Mouse (Mus musculus) forebrain, embryonic 10.5 days (tissue): ENCODE measurements around the gene Rgs16. TPM values are rescaled to one million over a fixed set of nuclear protein-coding genes. Genes with fewer than 3 reads are reported as not detected.
"Not testable (repeated sequence)": the region's sequence is repeated elsewhere in the genome, so short reads cannot be mapped to it uniquely, and the experiment has no call there.

ENCODE experiments used
- DNase-seq: peaks from one replicate; pipeline ENCODE4 v3.0.0-alpha.2; 2017; ENCODE audit warnings: low spot score; ENCODE audit errors: extremely low spot score
- H3K27ac ChIP-seq: fragments of 300-500 bp; sonication (generic); 2 replicates; pipeline ENCODE4 v1.5.1; 2016; ENCODE audit warnings: mild to moderate bottlenecking
- H3K27me3 ChIP-seq: fragments of 300-500 bp; sonication (generic); 2 replicates; pipeline ENCODE4 v1.6.1; 2016; ENCODE audit warnings: mild to moderate bottlenecking; ENCODE audit not compliant: poor library complexity, severe bottlenecking
- H3K36me3 ChIP-seq: fragments of 300-500 bp; sonication (generic); replicated peaks from 2 replicates; pipeline ENCODE4 v1.6.1; 2016; ENCODE audit warnings: mild to moderate bottlenecking, moderate library complexity
- H3K4me1 ChIP-seq: fragments of 300-500 bp; sonication (generic); 2 replicates; pipeline ENCODE4 v1.6.1; 2016
- H3K4me3 ChIP-seq: fragments of 300-500 bp; sonication (generic); 2 replicates; pipeline ENCODE4 v1.5.1; 2016; ENCODE audit warnings: mild to moderate bottlenecking, moderate library complexity
- H3K9me3 ChIP-seq: fragments of 300-500 bp; sonication (generic); 2 replicates; pipeline ENCODE4 v1.6.1; 2016; ENCODE audit warnings: mild to moderate bottlenecking, moderate library complexity
- WGBS: fragments of 180-500 bp; shearing (Covaris S2); methylation state at CpG from one replicate; pipeline ENCODE4 v1.1.7; 2016; 5-methylcytosine and 5-hydroxymethylcytosine counted together
- polyA plus RNA-seq: library from polyadenylated mRNA; unstranded; fragments of >200 nt; fragmentation: Nextera tagmentation; extraction: Ambion mirVana; gene quantifications from 2 replicates; pipeline ENCODE4 v1.2.1, GENCODE M21; 2016

Rgs16 gene
- polyA plus RNA-seq, 1 experiment from 2014 or later = 31.0 TPM

DNA sequence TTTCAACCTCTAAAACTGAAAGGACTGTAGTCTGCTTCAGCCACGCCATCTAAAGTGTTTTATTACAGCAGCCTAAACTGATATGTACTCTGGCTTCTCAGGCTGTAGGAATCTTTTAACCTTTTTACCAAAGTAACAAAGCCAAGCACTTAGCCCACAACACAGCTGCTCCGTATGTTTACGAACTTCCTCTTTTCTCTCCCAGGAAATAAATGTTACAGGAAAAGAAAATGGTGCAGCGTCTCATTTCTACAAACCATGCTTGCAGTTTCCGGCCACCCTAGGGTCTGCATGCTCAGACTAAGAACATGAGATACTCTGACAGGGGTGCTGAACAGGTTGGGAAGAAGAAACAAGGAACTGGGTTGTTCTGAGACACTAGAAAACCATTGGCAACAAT is 28.3 kb downstream of the Rgs16 start:
- Histone ChIP-seq H3K4me3 (no peak overlapping the region), H3K27ac (no peak overlapping the region), H3K27me3 (no peaks in the 10 kb centered on the region), H3K4me1 (no peaks in the 10 kb centered on the region; the same call in 1 of the 2 replicates), H3K36me3 (no peaks in the 10 kb centered on the region), H3K9me3 (no peaks in the 10 kb centered on the region)
- no peak for DNase-seq
- 94% methylated on average over 5 of the region's 5 CpGs for WGBS

DNA sequence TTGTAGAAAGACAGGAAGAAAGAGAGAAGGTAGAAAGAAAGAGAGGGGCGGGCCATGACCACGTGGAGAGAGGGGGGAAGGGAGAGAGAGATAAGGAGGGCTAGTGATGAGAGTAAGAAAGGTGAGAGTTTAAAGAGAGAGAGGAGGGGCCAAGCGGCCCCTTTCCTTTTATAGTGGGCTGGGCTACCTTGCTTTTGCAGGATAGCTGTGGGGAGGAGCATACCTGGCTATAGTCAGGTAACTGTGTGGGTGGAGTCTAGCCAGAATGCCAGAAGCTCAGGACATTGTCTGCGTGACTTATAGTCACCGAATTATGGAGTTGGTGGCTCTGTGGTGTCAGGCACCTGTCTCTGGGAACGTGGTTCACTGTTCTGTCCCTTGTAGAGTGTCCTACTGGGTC is 29.4 kb downstream of the Rgs16 start:
- 62% methylated on average over 6 of the region's 6 CpGs for WGBS
- not testable (repeated sequence) for H3K27me3 ChIP-seq, DNase-seq, H3K9me3 ChIP-seq, H3K27ac ChIP-seq, H3K4me3 ChIP-seq, H3K4me1 ChIP-seq, H3K36me3 ChIP-seq

DNA sequence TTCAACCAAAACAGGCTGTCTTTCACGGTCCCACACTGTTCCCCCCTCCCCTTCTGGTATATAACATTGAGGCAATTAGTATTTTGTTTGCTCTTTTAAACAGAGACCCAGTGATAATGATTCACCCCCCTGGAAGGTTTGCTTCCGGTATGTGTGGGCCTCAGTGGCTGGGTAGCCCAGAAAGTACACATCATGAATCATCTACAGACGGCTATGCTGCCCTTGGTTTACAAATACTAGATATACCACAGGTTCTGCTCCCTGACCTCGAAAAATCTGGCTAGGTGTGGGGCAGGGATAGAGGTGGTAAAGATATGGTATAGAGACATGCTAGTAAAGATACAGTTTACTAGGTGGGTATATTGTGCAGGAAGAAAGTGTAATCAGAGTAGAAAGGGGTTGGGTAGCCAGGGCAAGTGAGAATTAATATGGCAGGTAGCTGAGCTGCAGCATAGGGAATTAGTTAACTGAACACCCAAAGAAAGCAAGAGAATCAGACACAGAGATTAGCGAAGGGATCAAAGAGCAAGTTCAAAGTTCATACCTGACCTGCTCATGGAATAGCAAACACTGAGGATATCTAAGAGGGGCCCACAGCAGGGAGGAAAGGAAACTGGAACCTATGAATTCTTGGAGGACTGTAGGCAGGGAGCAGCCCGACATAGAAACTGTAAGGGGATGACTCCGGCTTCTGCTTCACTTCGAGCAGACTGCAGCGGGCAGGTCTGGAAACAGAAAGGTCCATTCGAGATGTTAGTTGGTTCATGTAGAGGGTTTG is 30.0 kb downstream of the Rgs16 start:
- H3K4me3 ChIP-seq = no peak overlapping the region
- no peaks in the 10 kb centered on the region; the same call in 1 of the 2 replicates for H3K4me1 ChIP-seq
- H3K27me3 ChIP-seq = no peaks in the 10 kb centered on the region
- no peaks in the 10 kb centered on the region for H3K36me3 ChIP-seq
- WGBS = 82% methylated on average over 10 of the region's 10 CpGs
- no peak for DNase-seq
- no peaks in the 10 kb centered on the region for H3K9me3 ChIP-seq
- no peak overlapping the region for H3K27ac ChIP-seq

DNA sequence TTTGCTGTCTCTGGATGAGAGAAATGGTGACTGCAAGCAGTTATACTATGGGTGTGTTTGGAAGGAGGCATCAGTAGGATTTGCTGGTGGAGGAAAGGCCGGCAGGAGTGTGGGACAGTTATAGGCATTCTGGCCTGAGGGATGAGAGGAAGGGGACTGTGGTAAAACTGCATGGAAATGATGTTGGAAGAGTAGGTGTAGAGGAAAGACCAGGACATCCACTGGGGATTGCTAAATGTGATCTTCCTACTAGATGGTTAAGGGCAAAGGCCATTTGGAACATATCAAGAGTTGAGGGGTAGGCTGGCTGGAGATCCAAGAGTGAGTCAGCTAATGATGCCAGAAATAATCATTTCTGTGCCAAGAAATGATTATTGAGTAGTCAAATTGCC is 30.6 kb downstream of the Rgs16 start:
- 89% methylated on average over 1 of the region's 1 CpGs for WGBS

DNA sequence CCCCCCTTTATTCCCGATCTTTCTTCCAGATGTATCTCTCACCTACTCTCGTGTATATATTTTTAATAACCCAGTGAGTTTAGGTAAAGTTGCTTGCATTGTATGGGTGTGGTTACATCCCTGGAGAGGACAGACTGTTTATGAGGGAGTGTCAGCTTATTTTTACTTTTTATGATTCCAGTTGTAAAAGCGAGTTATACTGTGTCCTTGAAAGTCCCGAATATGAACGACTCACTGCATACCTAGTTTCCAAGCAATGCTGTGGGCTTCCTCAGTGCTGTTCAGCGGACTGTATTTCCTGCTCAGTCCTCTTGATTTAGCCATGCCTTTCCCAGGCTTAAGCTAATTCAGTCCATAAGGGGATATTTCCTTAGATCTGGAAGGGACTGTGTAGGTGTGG is 35.0 kb downstream of the Rgs16 start:
- H3K27me3 ChIP-seq = no peaks in the 10 kb centered on the region
- H3K4me1 ChIP-seq = no peaks in the 10 kb centered on the region
- no peak for DNase-seq
- no peaks in the 10 kb centered on the region for H3K9me3 ChIP-seq
- H3K4me3 ChIP-seq = no peak overlapping the region
- WGBS = 92% methylated on average over 6 of the region's 6 CpGs
- H3K36me3 ChIP-seq = no peaks in the 10 kb centered on the region
- no peak overlapping the region for H3K27ac ChIP-seq

More for the DNA sequence above, 30.6 kb downstream of the Rgs16 start:
- Histone ChIP-seq H3K4me1 (no peaks in the 10 kb centered on the region; the same call in 1 of the 2 replicates), H3K4me3 (no peak overlapping the region), H3K36me3 (no peaks in the 10 kb centered on the region), H3K9me3 (no peaks in the 10 kb centered on the region), H3K27ac (no peak overlapping the region), H3K27me3 (no peaks in the 10 kb centered on the region)
- no peak for DNase-seq

DNA sequence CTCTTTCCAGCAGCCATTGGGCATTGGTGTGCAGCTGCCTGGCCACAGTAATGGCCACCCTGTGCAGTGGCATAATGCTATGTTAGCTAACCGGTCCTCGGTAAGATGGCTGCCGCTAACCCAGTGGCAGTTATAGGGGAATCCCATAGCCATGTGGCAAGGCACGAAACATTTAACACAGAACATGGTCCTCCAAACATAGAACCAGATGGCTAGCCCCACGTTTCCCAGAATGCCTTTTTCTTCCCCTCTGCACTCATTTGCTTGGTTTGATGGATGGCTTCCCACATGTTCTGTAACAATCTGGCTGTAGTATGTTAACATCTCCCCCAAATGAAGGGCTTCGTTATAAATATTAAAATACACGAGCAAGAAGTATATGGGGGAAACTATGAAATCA is 36.1 kb downstream of the Rgs16 start:
- no peak overlapping the region for H3K4me3 ChIP-seq
- H3K9me3 ChIP-seq = no peaks in the 10 kb centered on the region
- H3K36me3 ChIP-seq = no peaks in the 10 kb centered on the region
- no peaks in the 10 kb centered on the region for H3K4me1 ChIP-seq
- 96% methylated on average over 7 of the region's 7 CpGs for WGBS
- no peak overlapping the region for H3K27ac ChIP-seq
- no peak for DNase-seq
- no peaks in the 10 kb centered on the region for H3K27me3 ChIP-seq

DNA sequence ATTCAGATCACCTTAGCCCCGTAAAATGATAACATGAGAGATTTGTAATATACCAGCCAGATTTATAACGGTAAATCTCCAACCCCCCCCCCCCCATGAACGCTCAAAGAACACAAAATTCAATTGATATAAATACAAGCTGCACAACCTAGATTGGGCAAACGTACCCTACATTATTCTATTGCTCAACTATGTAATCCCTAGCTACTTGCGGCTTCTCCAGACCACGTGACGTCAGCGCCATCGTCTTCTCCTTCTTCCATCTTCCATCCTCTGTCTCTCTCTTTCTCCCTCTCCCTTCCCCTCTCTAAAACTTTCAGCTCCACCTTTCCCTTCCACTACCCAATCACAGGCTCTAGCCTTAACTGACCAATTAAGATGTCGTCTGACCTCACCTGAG is 38.1 kb downstream of the Rgs16 start:
- 91% methylated on average over 10 of the region's 10 CpGs for WGBS
- Histone ChIP-seq H3K27me3 (no peaks in the 10 kb centered on the region), H3K4me3 (no peak overlapping the region), H3K36me3 (no peaks in the 10 kb centered on the region), H3K4me1 (no peaks in the 10 kb centered on the region), H3K9me3 (no peaks in the 10 kb centered on the region), H3K27ac (no peak overlapping the region)
- DNase-seq = no peak

DNA sequence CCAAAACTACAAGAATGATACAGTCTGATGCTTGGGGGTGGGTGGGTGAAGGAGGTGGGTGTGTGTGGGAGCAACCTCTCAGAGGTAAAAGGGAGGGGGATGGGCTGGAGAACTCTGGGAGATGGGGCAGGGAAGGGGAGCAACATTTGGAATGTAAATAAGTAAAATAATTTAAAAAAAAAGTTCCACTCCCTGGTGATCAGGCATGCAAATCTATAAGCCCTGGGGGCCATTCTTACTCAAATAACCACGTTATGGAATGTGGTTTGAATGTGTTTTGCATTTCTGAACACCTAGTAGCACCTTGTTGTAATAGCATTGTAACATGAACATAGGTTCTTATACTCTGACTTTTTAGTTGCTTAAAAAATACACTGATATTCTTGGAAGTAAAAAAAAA is 43.2 kb downstream of the Rgs16 start:
- H3K27ac ChIP-seq = no peak overlapping the region
- 56% methylated on average over 1 of the region's 1 CpGs for WGBS
- DNase-seq = no peak

DNA sequence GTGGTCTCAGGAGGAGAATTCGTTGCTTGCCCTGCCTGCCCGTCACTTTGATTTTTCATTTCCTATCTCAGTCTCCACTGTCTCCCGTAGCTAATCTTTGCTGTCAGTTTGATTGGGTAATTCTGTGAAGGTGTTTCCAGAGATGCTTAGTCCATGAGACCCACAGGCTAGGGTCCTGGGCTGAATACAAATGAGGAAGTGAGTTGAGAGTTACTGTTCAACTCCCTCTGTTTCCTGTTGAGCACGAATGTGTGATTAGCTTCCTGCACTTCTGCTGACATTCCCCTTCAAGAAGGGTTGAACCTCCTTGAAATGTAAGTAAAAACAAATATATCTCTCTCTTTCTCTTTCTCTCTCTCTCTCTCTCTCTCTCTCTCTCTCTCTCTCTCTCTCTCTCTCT is 45.5 kb downstream of the Rgs16 start:
- Histone ChIP-seq H3K4me3 (no peak overlapping the region), H3K4me1 (no peaks in the 10 kb centered on the region), H3K9me3 (no peaks in the 10 kb centered on the region), H3K36me3 (no peaks in the 10 kb centered on the region), H3K27me3 (no peaks in the 10 kb centered on the region), H3K27ac (no peak overlapping the region)
- 79% methylated on average over 4 of the region's 4 CpGs for WGBS
- no peak for DNase-seq

More for the DNA sequence above, 43.2 kb downstream of the Rgs16 start:
- H3K4me3 ChIP-seq = no peak overlapping the region
- no peaks in the 10 kb centered on the region for H3K9me3 ChIP-seq
- H3K4me1 ChIP-seq = no peaks in the 10 kb centered on the region
- no peaks in the 10 kb centered on the region for H3K36me3 ChIP-seq
- H3K27me3 ChIP-seq = no peaks in the 10 kb centered on the region

DNA sequence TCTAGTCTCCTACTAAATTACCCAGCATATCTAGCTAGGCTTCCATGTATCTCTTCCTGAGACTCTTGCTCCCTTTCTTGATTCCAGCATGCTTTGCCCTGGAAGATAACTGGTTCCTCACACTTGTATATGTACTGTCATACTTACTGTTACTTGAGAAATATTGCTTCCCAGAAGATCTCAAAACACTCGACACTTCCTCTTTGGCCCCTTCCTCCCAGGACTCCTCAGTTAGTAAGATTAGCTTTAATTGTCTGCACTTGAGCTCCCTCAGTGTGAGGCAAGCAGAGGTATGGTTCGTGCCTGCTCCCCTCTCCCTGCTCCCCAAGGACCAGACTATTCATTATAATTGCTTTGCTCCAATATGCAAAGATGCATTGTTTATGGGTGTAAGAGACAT is 50.6 kb downstream of the Rgs16 start:
- DNase-seq = no peak
- Histone ChIP-seq H3K4me3 (no peak overlapping the region), H3K9me3 (no peaks in the 10 kb centered on the region), H3K36me3 (no peaks in the 10 kb centered on the region), H3K4me1 (no peaks in the 10 kb centered on the region), H3K27ac (no peak overlapping the region), H3K27me3 (no peaks in the 10 kb centered on the region)
- 73% methylated on average over 2 of the region's 2 CpGs for WGBS

DNA sequence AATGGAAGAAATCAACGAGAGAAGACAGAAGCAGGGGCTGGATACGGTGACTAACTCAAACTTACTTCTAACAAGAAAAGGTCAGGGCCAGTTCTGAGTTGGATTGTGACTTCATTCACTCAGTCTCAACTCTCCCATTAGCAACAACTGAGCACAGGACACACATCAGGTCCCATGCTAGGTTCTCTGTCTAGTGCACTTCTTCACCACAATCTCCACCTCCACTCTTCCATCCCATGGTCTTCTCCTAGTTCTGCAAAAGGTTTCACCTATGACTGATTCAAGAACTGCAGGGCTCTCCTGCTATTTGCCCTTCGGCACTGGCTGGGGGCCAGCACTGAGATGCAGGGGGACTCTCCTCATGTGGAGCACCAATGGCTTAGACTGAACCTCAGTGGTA is 54.1 kb downstream of the Rgs16 start:
- no peaks in the 10 kb centered on the region for H3K4me1 ChIP-seq
- DNase-seq = no peak
- no peaks in the 10 kb centered on the region for H3K36me3 ChIP-seq
- WGBS = 88% methylated on average over 3 of the region's 3 CpGs
- no peaks in the 10 kb centered on the region for H3K27me3 ChIP-seq
- H3K27ac ChIP-seq = no peak overlapping the region
- H3K4me3 ChIP-seq = no peak overlapping the region
- H3K9me3 ChIP-seq = no peaks in the 10 kb centered on the region
